14 mouse cellular contexts compared by ENCODE assay signal in genomic region chr10:89435920-89436319, GRCm38 (mm10). TPM values are rescaled to one million over a fixed set of nuclear protein-coding genes. Genes with fewer than 3 reads are reported as not detected.
DNase-seq lines count a peak whose midpoint lies in the region; ATAC-seq lines count a peak whose summit lies in the region.
"Had no signal": no experiment of that assay in that cellular context is flagged by ENCODE, and none has a peak within 500 bp of the region (broad histone marks: within the 10 kb centered on the region; RNA-seq: fewer than 3 reads in every experiment).

No protein-coding gene starts in this region.

- DNase-seq in heart, postnatal 36 days, result no peak
- no peak for DNase-seq in neural tube, embryonic 10.5 days (ENCODE audit: extremely low spot score, low spot score)
- DNase-seq in ovary, adult 18-20 months (ENCODE audit: low spot score), result no peak
- no peak for DNase-seq in embryo, embryonic 10.5 days (ENCODE audit: low spot score)
- DNase-seq: adrenal gland, postnatal 36 days; cerebellum, adult 18-20 months had no signal

- H3K27ac ChIP-seq in heart, embryonic 14.5 days (replicated peaks in 1 of 2; ENCODE audit: control insufficient read depth in 1 of 2, insufficient read depth in 1 of 2, low read depth in 2 of 2, low read length in 2 of 2), result no peak overlapping the region
- no peak overlapping the region for H3K27ac ChIP-seq in neural tube, embryonic 13.5 days (replicated peaks)
- no peak overlapping the region; the same call in 1 of the 2 replicates for H3K27ac ChIP-seq in forebrain, embryonic 16.5 days (ENCODE audit: low read length)
- no peak overlapping the region for H3K27ac ChIP-seq in neural tube, embryonic 15.5 days (replicated peaks)
- H3K27ac ChIP-seq: heart, embryonic 10.5 days; kidney, embryonic 15.5 days; left cerebral cortex, adult 2 months had no signal

- H3K9ac ChIP-seq in heart, embryonic 14.5 days (ENCODE audit: low read length), result no peak overlapping the region
- no peak overlapping the region for H3K9ac ChIP-seq in neural tube, embryonic 13.5 days
- H3K9ac ChIP-seq in forebrain, embryonic 16.5 days (replicated peaks; ENCODE audit: low read depth, low read length), result no peak overlapping the region
- no peak overlapping the region for H3K9ac ChIP-seq in neural tube, embryonic 15.5 days (replicated peaks)
- H3K9ac ChIP-seq: kidney, embryonic 15.5 days had no signal

- peaks cover 49% of the 10 kb centered on the region for H3K36me3 ChIP-seq in heart, embryonic 14.5 days (ENCODE audit: control insufficient read depth, insufficient read depth, low read length)
- no peaks in the 10 kb centered on the region for H3K36me3 ChIP-seq in neural tube, embryonic 13.5 days
- H3K36me3 ChIP-seq in forebrain, embryonic 16.5 days (ENCODE audit: control insufficient read depth, insufficient read depth), result no peaks in the 10 kb centered on the region
- H3K36me3 ChIP-seq in neural tube, embryonic 15.5 days, result no peaks in the 10 kb centered on the region

- WGBS in heart, embryonic 14.5 days, result 71% methylated on average over 9 of the region's 9 CpGs
- 50% methylated on average over 9 of the region's 9 CpGs for WGBS in neural tube, embryonic 13.5 days
- WGBS in forebrain, embryonic 16.5 days, result 20% methylated on average over 9 of the region's 9 CpGs
- WGBS in neural tube, embryonic 15.5 days, result 48% methylated on average over 9 of the region's 9 CpGs

- H3K27me3 ChIP-seq in heart, embryonic 14.5 days (ENCODE audit: control insufficient read depth, insufficient read depth, low read length), result no peaks in the 10 kb centered on the region
- H3K27me3 ChIP-seq in neural tube, embryonic 13.5 days, result peaks cover 79% of the 10 kb centered on the region
- H3K27me3 ChIP-seq in forebrain, embryonic 16.5 days (replicated peaks; ENCODE audit: control insufficient read depth, insufficient read depth, low read length), result no peaks in the 10 kb centered on the region
- peaks cover 26% of the 10 kb centered on the region for H3K27me3 ChIP-seq in neural tube, embryonic 15.5 days (replicated peaks)
- H3K27me3 ChIP-seq: kidney, embryonic 15.5 days had no signal

- H3K4me2 ChIP-seq in heart, embryonic 14.5 days (ENCODE audit: low read length), result no peak overlapping the region
- H3K4me2 ChIP-seq in neural tube, embryonic 13.5 days, result no peak overlapping the region
- H3K4me2 ChIP-seq in forebrain, embryonic 16.5 days (ENCODE audit: low read length), result peak overlapping the region; percentile 14; the same call in 1 of the 2 replicates
- no peak overlapping the region for H3K4me2 ChIP-seq in neural tube, embryonic 15.5 days
- H3K4me2 ChIP-seq: kidney, embryonic 15.5 days; liver, embryonic 11.5 days had no signal

- no peaks in the 10 kb centered on the region for H3K9me3 ChIP-seq in heart, embryonic 14.5 days (ENCODE audit: control insufficient read depth, low read length)
- no peaks in the 10 kb centered on the region for H3K9me3 ChIP-seq in neural tube, embryonic 13.5 days
- H3K9me3 ChIP-seq in forebrain, embryonic 16.5 days (ENCODE audit: control insufficient read depth, low read length), result no peaks in the 10 kb centered on the region
- no peaks in the 10 kb centered on the region for H3K9me3 ChIP-seq in neural tube, embryonic 15.5 days (replicated peaks)
- H3K9me3 ChIP-seq: heart, embryonic 10.5 days; kidney, embryonic 15.5 days had no signal

- no peak overlapping the region for H3K4me3 ChIP-seq in heart, embryonic 14.5 days (ENCODE audit: control insufficient read depth in 1 of 2, insufficient read depth in 1 of 2, low read depth in 1 of 2, low read length in 2 of 2)
- H3K4me3 ChIP-seq in neural tube, embryonic 13.5 days, result no peak overlapping the region
- H3K4me3 ChIP-seq in forebrain, embryonic 16.5 days (replicated peaks; ENCODE audit: low read length), result no peak overlapping the region
- no peak overlapping the region for H3K4me3 ChIP-seq in neural tube, embryonic 15.5 days (replicated peaks)
- H3K4me3 ChIP-seq: heart, embryonic 10.5 days; kidney, embryonic 15.5 days; left cerebral cortex, adult 2 months had no signal

- ATAC-seq in heart, embryonic 14.5 days (ENCODE audit: insufficient number of reproducible peaks, insufficient read depth, low FRiP score, low read depth), result 0 out of 2 replicates have a peak, but pooled peaks have one; percentile 24
- 0 out of 2 replicates have a peak, but pooled peaks have one; percentile 48 for ATAC-seq in neural tube, embryonic 13.5 days (ENCODE audit: low read depth)
- peak; percentile 64 for ATAC-seq in forebrain, embryonic 16.5 days
- ATAC-seq in neural tube, embryonic 15.5 days (ENCODE audit: low FRiP score), result peak; percentile 50; the same call in 1 of the 2 replicates

- peaks cover 13 to 25% of the 10 kb centered on the region in 2 experiments for H3K4me1 ChIP-seq in heart, embryonic 14.5 days (ENCODE audit: control insufficient read depth in 2 of 2, insufficient read depth in 2 of 2, low read length in 2 of 2)
- peaks cover 21% of the 10 kb centered on the region for H3K4me1 ChIP-seq in neural tube, embryonic 13.5 days (replicated peaks)
- H3K4me1 ChIP-seq in forebrain, embryonic 16.5 days (replicated peaks; ENCODE audit: control insufficient read depth, insufficient read depth, low read length), result peaks cover 23% of the 10 kb centered on the region
- H3K4me1 ChIP-seq in neural tube, embryonic 15.5 days, result 0 out of 2 replicates have a peak, but pooled peaks cover 10% of the 10 kb centered on the region
- H3K4me1 ChIP-seq: kidney, embryonic 15.5 days had no signal

- intact Hi-C loops in heart, postnatal 36 days (cut with DNase I), result no loop called here

RNA-seq across cellular contexts. Expression of gene Gas2l3, which starts 7.8 kb away (rescaled TPM):
- 24.0 and 25.5 TPM in 2 replicates for polyA plus RNA-seq in heart, embryonic 14.5 days (2014; fragmentation: Nextera tagmentation; extraction: Ambion mirVana)
- total RNA-seq in heart, postnatal 36 days (2021), result 1 to 10 TPM; 2.2 to 2.4 TPM
- 5.8 and 6.3 TPM in 2 replicates for polyA plus RNA-seq in neural tube, embryonic 13.5 days (2015; fragmentation: Nextera tagmentation; extraction: Ambion mirVana)
- 10.2 and 12.0 TPM in 2 replicates for polyA plus RNA-seq in forebrain, embryonic 16.5 days (2015; fragmentation: Nextera tagmentation; extraction: Ambion mirVana)
- polyA plus RNA-seq in neural tube, embryonic 15.5 days (2015; fragmentation: Nextera tagmentation; extraction: Ambion mirVana), result 4.0 and 7.6 TPM in 2 replicates
